Mouse (Mus musculus): ENCODE data around the gene Ilvbl. TPM values are rescaled to one million over a fixed set of nuclear protein-coding genes. Genes with fewer than 3 reads are reported as not detected.
A peak's percentile ranks its signal among the peaks of the same experiment; 100 is the strongest.
"Not testable (repeated sequence)": the region's sequence is repeated elsewhere in the genome, so short reads cannot be mapped to it uniquely, and the experiment has no call there.

Gene Ilvbl
- 65.0 and 69.9 TPM in 2 replicates for polyA plus RNA-seq (2015; fragmentation: Nextera tagmentation; extraction: Ambion mirVana)

- Histone ChIP-seq H3K36me3 (peaks cover 1% of the 10 kb centered on the region; the same call in 1 of the 2 replicates), H3K27ac (replicated peaks) (peak within 1 kb of the TSS; percentile 88), H3K9me3 (no peaks in the 10 kb centered on the region), H3K4me2 (peak within 1 kb of the TSS; percentile 65), H3K4me1 (replicated peaks) (peaks cover 15% of the 10 kb centered on the region), H3K9ac (peak within 1 kb of the TSS; percentile 56), H3K4me3 (peak within 1 kb of the TSS; percentile 57), H3K27me3 (no peaks in the 10 kb centered on the region)
- peak; percentile 93 for ATAC-seq (ENCODE audit: low FRiP score, low read depth)
- WGBS = under 1% methylated on average over 51 of the region's 51 CpGs
Observed at GRCm38 (mm10) chr10:78574250-78575104, at the start of gene Ilvbl. TSS of gene Ilvbl (plus strand) at chr10:78574346.

GRCm38 (mm10) chr10:78525071-78525470, 49.1 kb upstream of the Ilvbl start:
- H3K9me3 ChIP-seq; H3K36me3 ChIP-seq; H3K4me3 ChIP-seq; H3K27me3 ChIP-seq; ATAC-seq (ENCODE audit: low FRiP score, low read depth); H3K27ac ChIP-seq (replicated peaks); H3K4me2 ChIP-seq; H3K4me1 ChIP-seq (replicated peaks); H3K9ac ChIP-seq: not testable (repeated sequence)
- WGBS = 62% methylated on average over 3 of the region's 3 CpGs

DNA sequence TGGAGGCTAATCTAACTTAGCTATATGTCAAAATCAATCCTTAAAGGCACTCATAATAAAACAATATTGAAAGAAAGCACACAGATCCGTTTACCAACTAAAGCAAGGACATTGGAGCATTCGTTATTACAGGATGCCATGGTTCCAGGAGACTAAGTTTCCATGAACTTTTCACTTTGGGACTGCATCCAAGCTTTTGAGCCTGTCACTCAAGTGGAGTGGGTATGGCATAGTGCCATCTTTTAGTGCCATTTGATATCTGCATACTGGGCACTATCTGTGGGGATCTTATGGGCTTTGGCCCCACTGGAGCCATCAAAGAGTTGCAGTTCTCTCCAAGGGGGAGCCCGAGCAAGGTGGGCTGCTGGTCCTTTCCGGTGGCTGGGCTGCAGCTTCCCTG, 48.6 kb upstream of the Ilvbl start:
- H3K27me3 ChIP-seq = no peaks in the 10 kb centered on the region
- H3K27ac ChIP-seq (replicated peaks) = no peak overlapping the region
- no peak overlapping the region for H3K4me2 ChIP-seq
- WGBS = 67% methylated on average over 4 of the region's 4 CpGs
- no peak overlapping the region for H3K4me3 ChIP-seq
- H3K4me1 ChIP-seq (replicated peaks) = no peaks in the 10 kb centered on the region
- no peaks in the 10 kb centered on the region for H3K9me3 ChIP-seq
- no peak for ATAC-seq (ENCODE audit: low FRiP score, low read depth)
- no peak overlapping the region for H3K9ac ChIP-seq
- H3K36me3 ChIP-seq = no peaks in the 10 kb centered on the region

DNA sequence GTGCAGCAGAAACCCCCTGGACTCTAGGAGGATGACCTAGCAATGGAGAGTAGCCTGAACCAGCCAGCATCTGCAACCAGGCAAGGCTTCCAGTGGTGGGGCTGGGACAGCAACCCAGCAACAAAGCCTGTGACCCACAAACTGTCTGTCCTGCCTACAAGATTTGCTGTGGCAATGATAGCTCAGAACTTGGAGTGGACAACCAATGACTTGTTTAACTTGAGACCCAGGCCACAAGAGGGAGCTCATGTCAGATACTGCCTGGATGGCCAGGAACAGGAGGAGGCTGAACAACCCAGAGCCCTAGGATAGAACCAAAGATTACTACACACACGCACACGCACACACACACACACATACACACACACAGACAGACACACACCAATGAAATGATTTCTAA, 33.2 kb upstream of the Ilvbl start:
- no peak overlapping the region for H3K4me2 ChIP-seq
- H3K27ac ChIP-seq (replicated peaks) = no peak overlapping the region
- no peaks in the 10 kb centered on the region for H3K27me3 ChIP-seq
- no peaks in the 10 kb centered on the region for H3K36me3 ChIP-seq
- WGBS = 73% methylated on average over 2 of the region's 2 CpGs
- H3K4me1 ChIP-seq (replicated peaks) = no peaks in the 10 kb centered on the region
- no peak for ATAC-seq (ENCODE audit: low FRiP score, low read depth)
- H3K9ac ChIP-seq = no peak overlapping the region
- no peaks in the 10 kb centered on the region for H3K9me3 ChIP-seq
- no peak overlapping the region for H3K4me3 ChIP-seq

DNA sequence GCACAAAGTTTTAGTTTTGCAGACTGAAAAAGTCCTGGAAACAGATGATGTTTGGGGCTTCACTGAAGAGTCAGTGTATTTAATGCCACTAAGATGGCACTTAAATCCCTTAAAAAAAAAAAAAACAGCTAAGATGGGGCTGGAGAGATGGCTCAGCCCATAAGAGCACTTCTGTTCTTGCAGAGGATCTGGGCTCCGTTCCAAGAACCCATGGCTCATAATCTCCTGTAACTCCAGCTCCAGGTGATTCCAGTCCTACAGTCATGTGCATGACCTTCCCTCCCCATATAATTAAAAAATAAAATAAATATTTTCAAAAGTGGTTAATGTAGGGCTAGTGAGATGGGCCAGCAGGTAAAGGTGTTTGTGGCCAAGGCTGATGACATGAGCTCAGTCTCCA, 9.1 kb upstream of the Ilvbl start:
- Histone ChIP-seq H3K9ac (no peak overlapping the region), H3K27me3 (no peaks in the 10 kb centered on the region), H3K9me3 (no peaks in the 10 kb centered on the region), H3K4me3 (no peak overlapping the region), H3K27ac (replicated peaks) (no peak overlapping the region), H3K4me2 (no peak overlapping the region), H3K36me3 (no peaks in the 10 kb centered on the region), H3K4me1 (replicated peaks) (no peaks in the 10 kb centered on the region)
- 88% methylated on average over 1 of the region's 1 CpGs for WGBS
- ATAC-seq (ENCODE audit: low FRiP score, low read depth) = no peak

- no peak for ATAC-seq (ENCODE audit: low FRiP score, low read depth)
- 79% methylated on average over 3 of the region's 3 CpGs for WGBS
- H3K4me3 ChIP-seq = no peak overlapping the region
Observed at GRCm38 (mm10) chr10:78569191-78569590, 5.0 kb upstream of the Ilvbl start.

GRCm38 (mm10) chr10:78569686-78570085, 4.5 kb upstream of the Ilvbl start:
- Histone ChIP-seq H3K9ac (no peak overlapping the region), H3K36me3 (no peaks in the 10 kb centered on the region), H3K27ac (replicated peaks) (no peak overlapping the region), H3K9me3 (no peaks in the 10 kb centered on the region), H3K4me2 (no peak overlapping the region), H3K4me3 (no peak overlapping the region), H3K4me1 (replicated peaks) (0 out of 2 replicates have a peak, but pooled peaks cover 2% of the 10 kb centered on the region), H3K27me3 (no peaks in the 10 kb centered on the region)
- ATAC-seq (ENCODE audit: low FRiP score, low read depth) = no peak
- 67% methylated on average over 3 of the region's 3 CpGs for WGBS

More at GRCm38 (mm10) chr10:78569191-78569590, 5.0 kb upstream of the Ilvbl start:
- H3K4me2 ChIP-seq = no peak overlapping the region
- H3K27ac ChIP-seq (replicated peaks) = no peak overlapping the region
- H3K36me3 ChIP-seq = no peaks in the 10 kb centered on the region
- H3K9ac ChIP-seq = no peak overlapping the region
- H3K9me3 ChIP-seq = no peaks in the 10 kb centered on the region
- H3K4me1 ChIP-seq (replicated peaks) = 0 out of 2 replicates have a peak, but pooled peaks cover 2% of the 10 kb centered on the region
- no peaks in the 10 kb centered on the region for H3K27me3 ChIP-seq

GRCm38 (mm10) chr10:78570416-78570815, 3.7 kb upstream of the Ilvbl start:
- WGBS = 69% methylated on average over 6 of the region's 6 CpGs
- peaks cover 7% of the 10 kb centered on the region for H3K4me1 ChIP-seq (replicated peaks)
- no peaks in the 10 kb centered on the region for H3K27me3 ChIP-seq
- no peak overlapping the region for H3K9ac ChIP-seq
- no peaks in the 10 kb centered on the region for H3K9me3 ChIP-seq
- H3K36me3 ChIP-seq = no peaks in the 10 kb centered on the region
- no peak for ATAC-seq (ENCODE audit: low FRiP score, low read depth)
- H3K4me2 ChIP-seq = no peak overlapping the region
- H3K4me3 ChIP-seq = no peak overlapping the region
- H3K27ac ChIP-seq (replicated peaks) = no peak overlapping the region

DNA sequence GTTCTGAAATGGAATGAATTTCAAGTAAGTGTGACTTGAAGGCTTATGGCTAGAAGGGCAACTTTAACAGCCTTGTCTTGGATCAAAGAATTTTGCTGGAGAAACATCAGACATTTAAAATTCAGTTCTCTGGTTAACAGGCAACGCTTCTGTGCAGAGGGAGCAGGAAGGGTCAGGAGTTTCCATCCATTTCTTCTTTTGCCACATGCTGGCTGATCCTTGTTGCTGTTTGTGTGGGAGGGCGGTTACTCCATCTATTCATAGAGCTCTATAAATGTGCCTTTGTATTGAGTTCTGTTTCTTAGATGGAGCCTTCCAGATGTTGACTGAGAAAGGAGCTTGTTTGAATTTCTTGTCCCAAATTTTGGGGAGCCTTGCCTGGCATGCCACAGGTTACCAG, 3.2 kb upstream of the Ilvbl start:
- no peak overlapping the region for H3K4me2 ChIP-seq
- no peaks in the 10 kb centered on the region for H3K36me3 ChIP-seq
- no peaks in the 10 kb centered on the region for H3K9me3 ChIP-seq
- H3K4me1 ChIP-seq (replicated peaks) = peaks cover 12% of the 10 kb centered on the region
- no peak overlapping the region for H3K4me3 ChIP-seq
- 55% methylated on average over 2 of the region's 2 CpGs for WGBS
- no peaks in the 10 kb centered on the region for H3K27me3 ChIP-seq
- ATAC-seq (ENCODE audit: low FRiP score, low read depth) = no peak
- no peak overlapping the region for H3K27ac ChIP-seq (replicated peaks)
- H3K9ac ChIP-seq = no peak overlapping the region

GRCm38 (mm10) chr10:78573226-78573625, 920 bp upstream of the Ilvbl start:
- 68% methylated on average over 3 of the region's 3 CpGs for WGBS
- H3K27me3 ChIP-seq = no peaks in the 10 kb centered on the region

GRCm38 (mm10) chr10:78575105-78575632, 1.0 kb downstream of the Ilvbl start:
- Histone ChIP-seq H3K27me3 (no peaks in the 10 kb centered on the region), H3K4me1 (replicated peaks) (peaks cover 15% of the 10 kb centered on the region), H3K27ac (replicated peaks) (peak overlapping the region; percentile 88), H3K9ac (peak overlapping the region; percentile 56), H3K4me2 (peak overlapping the region; percentile 65), H3K4me3 (peak overlapping the region; percentile 57), H3K36me3 (peaks cover 5% of the 10 kb centered on the region; the same call in 1 of the 2 replicates), H3K9me3 (no peaks in the 10 kb centered on the region)
- 17% methylated on average over 13 of the region's 13 CpGs for WGBS
- peak; percentile 54 for ATAC-seq (ENCODE audit: low FRiP score, low read depth)

More at GRCm38 (mm10) chr10:78573226-78573625, 920 bp upstream of the Ilvbl start:
- Histone ChIP-seq H3K4me1 (replicated peaks) (peaks cover 15% of the 10 kb centered on the region), H3K4me2 (no peak overlapping the region), H3K36me3 (no peaks in the 10 kb centered on the region), H3K9ac (no peak overlapping the region), H3K9me3 (no peaks in the 10 kb centered on the region), H3K27ac (replicated peaks) (no peak overlapping the region), H3K4me3 (no peak overlapping the region)
- ATAC-seq (ENCODE audit: low FRiP score, low read depth) = no peak

- H3K9me3 ChIP-seq = no peaks in the 10 kb centered on the region
- no peak for ATAC-seq (ENCODE audit: low FRiP score, low read depth)
- peaks cover 15% of the 10 kb centered on the region for H3K4me1 ChIP-seq (replicated peaks)
- 48% methylated on average over 2 of the region's 2 CpGs for WGBS
- peak overlapping the region; percentile 88; the same call in 1 of the 2 replicates for H3K27ac ChIP-seq (replicated peaks)
- peaks cover 5% of the 10 kb centered on the region; the same call in 1 of the 2 replicates for H3K36me3 ChIP-seq
- H3K4me2 ChIP-seq = peak overlapping the region; percentile 65
- no peaks in the 10 kb centered on the region for H3K27me3 ChIP-seq
- H3K4me3 ChIP-seq = peak overlapping the region; percentile 57; the same call in 1 of the 2 replicates
- no peak overlapping the region for H3K9ac ChIP-seq
Observed at GRCm38 (mm10) chr10:78575690-78576089, 1.5 kb downstream of the Ilvbl start.

All from hindbrain, embryonic 15.5 days (tissue).